Mouse (Mus musculus): ENCODE results near the gene Lexm. TPM values are rescaled to one million over a fixed set of nuclear protein-coding genes. Genes with fewer than 3 reads are reported as not detected.

Gene Lexm
- polyA plus RNA-seq, 1 experiment from 2014 or later = not detected

- Histone ChIP-seq H3K4me2 (ENCODE audit: low read depth, low read length) (peak within 1 kb of the TSS; percentile 89), H3K36me3 (ENCODE audit: control insufficient read depth, insufficient read depth, low read length) (0 out of 2 replicates have a peak, but pooled peaks cover 5% of the 10 kb centered on the region), H3K9ac (ENCODE audit: low read depth, low read length) (peak within 1 kb of the TSS; percentile 81), H3K4me3 (ENCODE audit: low read length) (peak within 1 kb of the TSS; percentile 73), H3K4me1 (ENCODE audit: control insufficient read depth, insufficient read depth, low read length) (peaks cover 9% of the 10 kb centered on the region), H3K27me3 (replicated peaks; ENCODE audit: control insufficient read depth, insufficient read depth, low read length) (no peaks in the 10 kb centered on the region), H3K27ac (ENCODE audit: low read length) (peak within 1 kb of the TSS; percentile 45; the same call in 1 of the 2 replicates), H3K9me3 (ENCODE audit: control insufficient read depth, low read length) (no peaks in the 10 kb centered on the region)
- peak; percentile 98 for ATAC-seq
- 1% methylated on average over 40 of the region's 40 CpGs for WGBS
Measured at GRCm38 (mm10) chr4:106650833-106651527, 33.9 kb upstream of the Lexm start, which contains the start of gene Pars2. Gene Pars2 (plus strand): TSS chr4:106651069.

- H3K36me3 ChIP-seq (ENCODE audit: control insufficient read depth, insufficient read depth, low read length) = no peaks in the 10 kb centered on the region
- H3K27me3 ChIP-seq (replicated peaks; ENCODE audit: control insufficient read depth, insufficient read depth, low read length) = no peaks in the 10 kb centered on the region
- WGBS = 84% methylated on average over 6 of the region's 6 CpGs
- peaks cover 19% of the 10 kb centered on the region for H3K4me1 ChIP-seq (ENCODE audit: control insufficient read depth, insufficient read depth, low read length)
- H3K9ac ChIP-seq (ENCODE audit: low read depth, low read length) = no peak overlapping the region
- H3K9me3 ChIP-seq (ENCODE audit: control insufficient read depth, low read length) = no peaks in the 10 kb centered on the region
- no peak overlapping the region for H3K27ac ChIP-seq (ENCODE audit: low read length)
- no peak overlapping the region for H3K4me3 ChIP-seq (ENCODE audit: low read length)
- no peak overlapping the region for H3K4me2 ChIP-seq (ENCODE audit: low read depth, low read length)
- ATAC-seq = no peak
Measured at GRCm38 (mm10) chr4:106647137-106647536, 30.1 kb upstream of the Lexm start.

GRCm38 (mm10) chr4:106645797-106646196, 28.8 kb upstream of the Lexm start:
- H3K27ac ChIP-seq (ENCODE audit: low read length) = no peak overlapping the region
- H3K4me3 ChIP-seq (ENCODE audit: low read length) = no peak overlapping the region
- H3K27me3 ChIP-seq (replicated peaks; ENCODE audit: control insufficient read depth, insufficient read depth, low read length) = no peaks in the 10 kb centered on the region
- H3K4me1 ChIP-seq (ENCODE audit: control insufficient read depth, insufficient read depth, low read length) = peaks cover 12% of the 10 kb centered on the region
- H3K36me3 ChIP-seq (ENCODE audit: control insufficient read depth, insufficient read depth, low read length) = no peaks in the 10 kb centered on the region
- no peaks in the 10 kb centered on the region for H3K9me3 ChIP-seq (ENCODE audit: control insufficient read depth, low read length)
- ATAC-seq = no peak
- no peak overlapping the region for H3K4me2 ChIP-seq (ENCODE audit: low read depth, low read length)
- WGBS = 77% methylated on average over 5 of the region's 5 CpGs
- no peak overlapping the region for H3K9ac ChIP-seq (ENCODE audit: low read depth, low read length)

- WGBS = 62% methylated on average over 6 of the region's 6 CpGs
- Histone ChIP-seq H3K9ac (ENCODE audit: low read depth, low read length) (no peak overlapping the region), H3K4me2 (ENCODE audit: low read depth, low read length) (no peak overlapping the region; the same call in 1 of the 2 replicates), H3K36me3 (ENCODE audit: control insufficient read depth, insufficient read depth, low read length) (0 out of 2 replicates have a peak, but pooled peaks cover 3% of the 10 kb centered on the region), H3K27me3 (replicated peaks; ENCODE audit: control insufficient read depth, insufficient read depth, low read length) (no peaks in the 10 kb centered on the region), H3K9me3 (ENCODE audit: control insufficient read depth, low read length) (0 out of 2 replicates have a peak, but pooled peaks cover 5% of the 10 kb centered on the region), H3K27ac (ENCODE audit: low read length) (no peak overlapping the region), H3K4me1 (ENCODE audit: control insufficient read depth, insufficient read depth, low read length) (peaks cover 12% of the 10 kb centered on the region), H3K4me3 (ENCODE audit: low read length) (no peak overlapping the region)
- ATAC-seq = no peak
Measured at GRCm38 (mm10) chr4:106644218-106644610, 27.2 kb upstream of the Lexm start.

- Histone ChIP-seq H3K4me1 (ENCODE audit: control insufficient read depth, insufficient read depth, low read length) (peaks cover 12% of the 10 kb centered on the region), H3K9me3 (ENCODE audit: control insufficient read depth, low read length) (0 out of 2 replicates have a peak, but pooled peaks cover 5% of the 10 kb centered on the region), H3K36me3 (ENCODE audit: control insufficient read depth, insufficient read depth, low read length) (0 out of 2 replicates have a peak, but pooled peaks cover 3% of the 10 kb centered on the region), H3K4me3 (ENCODE audit: low read length) (no peak overlapping the region), H3K27me3 (replicated peaks; ENCODE audit: control insufficient read depth, insufficient read depth, low read length) (no peaks in the 10 kb centered on the region), H3K9ac (ENCODE audit: low read depth, low read length) (peak overlapping the region; percentile 55), H3K4me2 (ENCODE audit: low read depth, low read length) (peak overlapping the region; percentile 11; the same call in 1 of the 2 replicates), H3K27ac (ENCODE audit: low read length) (peak overlapping the region; percentile 53)
- 17% methylated on average over 8 of the region's 8 CpGs for WGBS
- peak; percentile 85 for ATAC-seq
Measured at GRCm38 (mm10) chr4:106643483-106644217, 26.6 kb upstream of the Lexm start.

- WGBS = 33% methylated on average over 8 of the region's 9 CpGs
- H3K9me3 ChIP-seq (ENCODE audit: control insufficient read depth, low read length) = no peaks in the 10 kb centered on the region
- no peak for ATAC-seq
- H3K4me2 ChIP-seq (ENCODE audit: low read depth, low read length) = no peak overlapping the region
- H3K9ac ChIP-seq (ENCODE audit: low read depth, low read length) = no peak overlapping the region
- no peak overlapping the region for H3K4me3 ChIP-seq (ENCODE audit: low read length)
- H3K4me1 ChIP-seq (ENCODE audit: control insufficient read depth, insufficient read depth, low read length) = peaks cover 19% of the 10 kb centered on the region; the same call in 1 of the 2 replicates
- H3K27me3 ChIP-seq (replicated peaks; ENCODE audit: control insufficient read depth, insufficient read depth, low read length) = no peaks in the 10 kb centered on the region
- no peak overlapping the region for H3K27ac ChIP-seq (ENCODE audit: low read length)
- no peaks in the 10 kb centered on the region for H3K36me3 ChIP-seq (ENCODE audit: control insufficient read depth, insufficient read depth, low read length)
Measured at GRCm38 (mm10) chr4:106634086-106634479, 17.0 kb upstream of the Lexm start.

- H3K9me3 ChIP-seq (ENCODE audit: control insufficient read depth, low read length) = no peaks in the 10 kb centered on the region
- H3K9ac ChIP-seq (ENCODE audit: low read depth, low read length) = no peak overlapping the region
- ATAC-seq = no peak
- no peaks in the 10 kb centered on the region for H3K36me3 ChIP-seq (ENCODE audit: control insufficient read depth, insufficient read depth, low read length)
- no peaks in the 10 kb centered on the region for H3K27me3 ChIP-seq (replicated peaks; ENCODE audit: control insufficient read depth, insufficient read depth, low read length)
- H3K4me2 ChIP-seq (ENCODE audit: low read depth, low read length) = no peak overlapping the region
- no peak overlapping the region for H3K4me3 ChIP-seq (ENCODE audit: low read length)
- H3K27ac ChIP-seq (ENCODE audit: low read length) = peak overlapping the region; percentile 37; the same call in 1 of the 2 replicates
- peaks cover 21% of the 10 kb centered on the region; the same call in 1 of the 2 replicates for H3K4me1 ChIP-seq (ENCODE audit: control insufficient read depth, insufficient read depth, low read length)
- WGBS = 30% methylated on average over 8 of the region's 8 CpGs
Measured at GRCm38 (mm10) chr4:106633281-106634085, 16.4 kb upstream of the Lexm start.

- 44% methylated on average over 1 of the region's 3 CpGs for WGBS
- peaks cover 26% of the 10 kb centered on the region; the same call in 1 of the 2 replicates for H3K4me1 ChIP-seq (ENCODE audit: control insufficient read depth, insufficient read depth, low read length)
Measured at GRCm38 (mm10) chr4:106632313-106632712, 15.3 kb upstream of the Lexm start.

More at GRCm38 (mm10) chr4:106632313-106632712, 15.3 kb upstream of the Lexm start:
- no peaks in the 10 kb centered on the region for H3K36me3 ChIP-seq (ENCODE audit: control insufficient read depth, insufficient read depth, low read length)
- no peaks in the 10 kb centered on the region for H3K9me3 ChIP-seq (ENCODE audit: control insufficient read depth, low read length)
- no peak overlapping the region for H3K4me3 ChIP-seq (ENCODE audit: low read length)
- no peak for ATAC-seq
- H3K27ac ChIP-seq (ENCODE audit: low read length) = no peak overlapping the region
- H3K4me2 ChIP-seq (ENCODE audit: low read depth, low read length) = no peak overlapping the region
- no peaks in the 10 kb centered on the region for H3K27me3 ChIP-seq (replicated peaks; ENCODE audit: control insufficient read depth, insufficient read depth, low read length)
- H3K9ac ChIP-seq (ENCODE audit: low read depth, low read length) = no peak overlapping the region
